Mouse (Mus musculus) liver, postnatal 0 days (tissue): ENCODE results near the gene Tnfaip8l1. TPM values are rescaled to one million over a fixed set of nuclear protein-coding genes. Genes with fewer than 3 reads are reported as not detected.

Experiments
- ATAC-seq: fragments of 200-750 bp; cut with Nextera tagmentation; 2 replicates; pipeline ENCODE4 v1.8.0; 2017; ENCODE audit warnings: mild to moderate bottlenecking, moderate library complexity
- DNase-seq: peaks from one replicate; pipeline ENCODE4 v3.0.0-alpha.2; 2016
- H3K27ac ChIP-seq: fragments of 300-500 bp; sonication (generic); 2 replicates; pipeline ENCODE4 v1.5.1; 2014; ENCODE audit warnings: antibody characterized with exemption, moderate library complexity, mild to moderate bottlenecking, low read depth
- H3K27me3 ChIP-seq: fragments of 300-500 bp; sonication (generic); 2 replicates; pipeline ENCODE4 v1.6.1; 2014; ENCODE audit warnings: low read length, control low read depth, mixed read lengths; ENCODE audit not compliant: insufficient read depth
- H3K36me3 ChIP-seq: fragments of 300-500 bp; sonication (generic); replicated peaks from 2 replicates; pipeline ENCODE4 v1.6.1; 2014; ENCODE audit warnings: mild to moderate bottlenecking, control low read depth, low read length, moderate library complexity, mixed read lengths; ENCODE audit not compliant: insufficient read depth
- H3K4me1 ChIP-seq: fragments of 300-500 bp; sonication (generic); 2 replicates; pipeline ENCODE4 v1.6.1; 2014; ENCODE audit warnings: antibody characterized with exemption, mild to moderate bottlenecking, control low read depth; ENCODE audit not compliant: insufficient read depth
- H3K4me2 ChIP-seq: fragments of 300-500 bp; sonication (generic); 2 replicates; pipeline ENCODE4 v1.6.1; 2014; ENCODE audit warnings: low read depth, mild to moderate bottlenecking, low read length, moderate library complexity, mixed read lengths
- H3K4me3 ChIP-seq: fragments of 300-500 bp; sonication (generic); 2 replicates; pipeline ENCODE4 v1.5.1; 2014; ENCODE audit warnings: low read depth, low read length
- H3K9ac ChIP-seq: fragments of 300-500 bp; sonication (generic); replicated peaks from 2 replicates; pipeline ENCODE4 v1.6.1; 2014; ENCODE audit warnings: mild to moderate bottlenecking, moderate library complexity
- H3K9me3 ChIP-seq: fragments of 300-500 bp; sonication (generic); 2 replicates; pipeline ENCODE4 v1.6.1; 2016; ENCODE audit warnings: mild to moderate bottlenecking, control low read depth, low read length, mixed read lengths
- CTCF ChIP-seq: sonication (generic); IDR thresholded peaks from 2 replicates; pipeline ENCODE4 v1.5.1; 2016; ENCODE audit warnings: antibody characterized with exemption, low read depth
- EP300 ChIP-seq: IDR thresholded peaks from 2 replicates; pipeline ENCODE4 v1.6.1; 2016; ENCODE audit warnings: antibody characterized with exemption, low read depth, mild to moderate bottlenecking
- WGBS: fragments of 180-500 bp; shearing (Covaris S2); extraction: QIAGEN DNeasy Blood & Tissue Kit; methylation state at CpG from one replicate; pipeline ENCODE4 v1.1.7; 2014; ENCODE audit not compliant: insufficient replicate concordance; 5-methylcytosine and 5-hydroxymethylcytosine counted together
- polyA plus RNA-seq: library from polyadenylated mRNA; unstranded; fragments of >200 nt; fragmentation: Nextera tagmentation; extraction: Ambion mirVana; gene quantifications from 2 replicates; pipeline ENCODE4 v1.2.1, GENCODE M21; 2015

Gene Tnfaip8l1
- polyA plus RNA-seq, 1 experiment from 2014 or later = 3.3 TPM

GRCm38 (mm10) chr17:56206276-56206884 lies 44.1 kb downstream of the Tnfaip8l1 start:
- H3K27ac ChIP-seq = peak overlapping the region; percentile 71
- no peak overlapping the region for H3K9ac ChIP-seq
- TF ChIP-seq EP300 (no peak), CTCF (no peak)
- no peaks in the 10 kb centered on the region for H3K9me3 ChIP-seq
- H3K4me3 ChIP-seq = no peak overlapping the region
- no peak overlapping the region for H3K4me2 ChIP-seq
- ATAC-seq (peak; percentile 92), DNase-seq (peak; percentile 58)
- peaks cover 12% of the 10 kb centered on the region for H3K4me1 ChIP-seq
- H3K36me3 ChIP-seq = peaks cover 69% of the 10 kb centered on the region
- WGBS = 61% methylated on average over 10 of the region's 10 CpGs
- H3K27me3 ChIP-seq = no peaks in the 10 kb centered on the region

GRCm38 (mm10) chr17:56206986-56207674 lies 44.9 kb downstream of the Tnfaip8l1 start:
- no peak overlapping the region for H3K9ac ChIP-seq
- H3K27me3 ChIP-seq = no peaks in the 10 kb centered on the region
- H3K4me3 ChIP-seq = no peak overlapping the region
- peak overlapping the region; percentile 67 for H3K27ac ChIP-seq
- H3K9me3 ChIP-seq = no peaks in the 10 kb centered on the region
- peaks cover 12% of the 10 kb centered on the region for H3K4me1 ChIP-seq
- no peak for DNase-seq
- 65% methylated on average over 6 of the region's 6 CpGs for WGBS
- H3K36me3 ChIP-seq = peaks cover 67% of the 10 kb centered on the region
- ATAC-seq = no peak
- H3K4me2 ChIP-seq = no peak overlapping the region
- TF ChIP-seq EP300 = no peak
- no peak for TF ChIP-seq CTCF

GRCm38 (mm10) chr17:56207963-56208530 lies 45.8 kb downstream of the Tnfaip8l1 start:
- DNase-seq (no peak), ATAC-seq (peak; percentile 24)
- peak overlapping the region; percentile 62 for H3K27ac ChIP-seq
- H3K27me3 ChIP-seq = no peaks in the 10 kb centered on the region
- no peak overlapping the region for H3K9ac ChIP-seq
- TF ChIP-seq EP300 = no peak
- no peak for TF ChIP-seq CTCF
- H3K4me2 ChIP-seq = no peak overlapping the region
- peaks cover 58% of the 10 kb centered on the region for H3K36me3 ChIP-seq
- no peaks in the 10 kb centered on the region for H3K9me3 ChIP-seq
- H3K4me1 ChIP-seq = peaks cover 18% of the 10 kb centered on the region
- H3K4me3 ChIP-seq = no peak overlapping the region
- WGBS = 75% methylated on average over 9 of the region's 9 CpGs

GRCm38 (mm10) chr17:56208821-56209220 lies 46.5 kb downstream of the Tnfaip8l1 start:
- WGBS = 72% methylated on average over 3 of the region's 3 CpGs
- Histone ChIP-seq H3K36me3 (peaks cover 50% of the 10 kb centered on the region), H3K4me1 (peaks cover 19% of the 10 kb centered on the region), H3K9ac (no peak overlapping the region), H3K4me3 (no peak overlapping the region), H3K9me3 (no peaks in the 10 kb centered on the region), H3K27ac (no peak overlapping the region), H3K27me3 (no peaks in the 10 kb centered on the region), H3K4me2 (no peak overlapping the region)
- no peak for TF ChIP-seq CTCF
- no peak for TF ChIP-seq EP300
- DNase-seq (no peak), ATAC-seq (no peak)

GRCm38 (mm10) chr17:56211090-56211489 lies 48.8 kb downstream of the Tnfaip8l1 start:
- Histone ChIP-seq H3K4me2 (no peak overlapping the region), H3K4me1 (peaks cover 19% of the 10 kb centered on the region), H3K9ac (no peak overlapping the region), H3K27me3 (no peaks in the 10 kb centered on the region), H3K27ac (no peak overlapping the region; the same call in 1 of the 2 replicates), H3K36me3 (peaks cover 33% of the 10 kb centered on the region), H3K9me3 (no peaks in the 10 kb centered on the region), H3K4me3 (no peak overlapping the region)
- TF ChIP-seq EP300 = no peak
- no peak for TF ChIP-seq CTCF
- ATAC-seq (peak; percentile 20), DNase-seq (no peak)
- 75% methylated on average over 2 of the region's 2 CpGs for WGBS

GRCm38 (mm10) chr17:56212676-56213075 lies 50.4 kb downstream of the Tnfaip8l1 start:
- no peak for TF ChIP-seq CTCF
- TF ChIP-seq EP300 = no peak
- Histone ChIP-seq H3K9me3 (no peaks in the 10 kb centered on the region), H3K4me2 (peak overlapping the region; percentile 47; the same call in 1 of the 2 replicates), H3K4me1 (peaks cover 23% of the 10 kb centered on the region), H3K9ac (peak overlapping the region; percentile 34), H3K4me3 (no peak overlapping the region), H3K27ac (peak overlapping the region; percentile 81), H3K36me3 (peaks cover 27% of the 10 kb centered on the region), H3K27me3 (no peaks in the 10 kb centered on the region)
- ATAC-seq (peak; percentile 83), DNase-seq (peak; percentile 53)
- 13% methylated on average over 6 of the region's 6 CpGs for WGBS
